Mouse (Mus musculus) megakaryocyte, adult 5-6 weeks (primary cell): ENCODE measurements around the gene H2-T3. TPM values are rescaled to one million over a fixed set of nuclear protein-coding genes. Genes with fewer than 3 reads are reported as not detected.

Experiments
- total RNA-seq, 2 experiments: library from RNA; stranded (forward) in 1 of 2; stranded (reverse) in 1 of 2; fragments of 153-499, 151-499 nt in 1 of 2; fragments of 221-1000, 200-1000 nt in 1 of 2; gene quantifications; 2 replicates each; pipeline versions ENCODE4 v1.2.3 to v1.2.4; 2015 to 2017

Gene H2-T3
- total RNA-seq, 2 experiments from 2014 or later, result not detected

Other genes with a start within 250 kb of the H2-T3 start
- gene Abcf1, start 220.5 kb downstream of the H2-T3 start, total RNA-seq (2015), result 31.8 and 32.7 TPM in 2 replicates
- gene Abcf1, start 220.5 kb downstream of the H2-T3 start, total RNA-seq (2017), result 101 and 128 TPM in 2 replicates
- gene Gnl1, start 210.4 kb downstream of the H2-T3 start, total RNA-seq (2015), result 5.0 and 6.4 TPM in 2 replicates
- gene Gnl1, start 210.4 kb downstream of the H2-T3 start, total RNA-seq (2017), result 11.3 and 13.9 TPM in 2 replicates
- gene Prr3, start 210.1 kb downstream of the H2-T3 start, total RNA-seq (2015), result 7.5 and 8.9 TPM in 2 replicates
- 2.8 and 8.5 TPM in 2 replicates for gene Prr3, start 210.1 kb downstream of the H2-T3 start, total RNA-seq (2017)
- 19.5 and 20.8 TPM in 2 replicates for gene H2-T24, start 169.7 kb downstream of the H2-T3 start, total RNA-seq (2015)
- gene H2-T24, start 169.7 kb downstream of the H2-T3 start, total RNA-seq (2017), result 85.4 and 88.2 TPM in 2 replicates
- gene H2-T23, start 157.4 kb downstream of the H2-T3 start, total RNA-seq (2015), result 211 and 216 TPM in 2 replicates
- 185 and 224 TPM in 2 replicates for gene H2-T23, start 157.4 kb downstream of the H2-T3 start, total RNA-seq (2017)
- gene H2-T22, start 147.5 kb downstream of the H2-T3 start, total RNA-seq (2015), result 43.2 and 44.4 TPM in 2 replicates
- 51.9 and 56.1 TPM in 2 replicates for gene H2-T22, start 147.5 kb downstream of the H2-T3 start, total RNA-seq (2017)
- not detected in 2 replicates for gene Gm6034, start 147.3 kb downstream of the H2-T3 start, total RNA-seq (2015)
- gene Gm6034, start 147.3 kb downstream of the H2-T3 start, total RNA-seq (2017), result not detected in 2 replicates
- not detected in 2 replicates for gene Gm11127, start 131.9 kb downstream of the H2-T3 start, total RNA-seq (2015)
- not detected in 2 replicates for gene Gm11127, start 131.9 kb downstream of the H2-T3 start, total RNA-seq (2017)
- 0.62 TPM in 1 of 2 replicates, not detected in the other for gene Gm19684, start 68.6 kb downstream of the H2-T3 start, total RNA-seq (2015)
- 0.12 and 0.15 TPM in 2 replicates for gene Gm19684, start 68.6 kb downstream of the H2-T3 start, total RNA-seq (2017)
- gene Gm7030, start 60.9 kb downstream of the H2-T3 start, total RNA-seq (2015), result not detected in 2 replicates
- not detected in 2 replicates for gene Gm7030, start 60.9 kb downstream of the H2-T3 start, total RNA-seq (2017)
- not detected in 2 replicates for gene Gm8909, start 21.8 kb downstream of the H2-T3 start, total RNA-seq (2015)
- not detected in 2 replicates for gene Gm8909, start 21.8 kb downstream of the H2-T3 start, total RNA-seq (2017)
- gene Rpp21, start 67.8 kb upstream of the H2-T3 start, total RNA-seq (2015), result 77.4 and 79.9 TPM in 2 replicates
- gene Rpp21, start 67.8 kb upstream of the H2-T3 start, total RNA-seq (2017), result 54.1 and 74.4 TPM in 2 replicates
- 9.6 and 12.0 TPM in 2 replicates for gene Trim39, start 82.0 kb upstream of the H2-T3 start, total RNA-seq (2015)
- 18.2 and 18.5 TPM in 2 replicates for gene Trim39, start 82.0 kb upstream of the H2-T3 start, total RNA-seq (2017)
- not detected in 2 replicates for gene H2-M10.2, start 96.2 kb upstream of the H2-T3 start, total RNA-seq (2015)
- not detected in 2 replicates for gene H2-M10.2, start 96.2 kb upstream of the H2-T3 start, total RNA-seq (2017)
- gene H2-M10.1, start 135.9 kb upstream of the H2-T3 start, total RNA-seq (2015), result not detected in 2 replicates
- gene H2-M10.1, start 135.9 kb upstream of the H2-T3 start, total RNA-seq (2017), result not detected in 2 replicates
- not detected in 2 replicates for gene H2-M10.3, start 178.1 kb upstream of the H2-T3 start, total RNA-seq (2015)
- gene H2-M10.3, start 178.1 kb upstream of the H2-T3 start, total RNA-seq (2017), result not detected in 2 replicates